Mouse (Mus musculus): Measurements from ENCODE around the gene 5730522E02Rik.

Gene 5730522E02Rik

GRCm38 (mm10) chr11:25684731-25685130 is 525.8 kb downstream of the 5730522E02Rik start:
- no peak for DNase-seq (ENCODE audit: low read depth, low spot score)

GRCm38 (mm10) chr11:25679856-25680255 is 530.7 kb downstream of the 5730522E02Rik start:
- no peak for DNase-seq (ENCODE audit: low read depth, low spot score)

GRCm38 (mm10) chr11:25674194-25674593 is 536.4 kb downstream of the 5730522E02Rik start:
- no peak for DNase-seq (ENCODE audit: low read depth, low spot score)

- DNase-seq (ENCODE audit: low read depth, low spot score) = no peak
Measured at GRCm38 (mm10) chr11:25670018-25670417, 540.5 kb downstream of the 5730522E02Rik start.

GRCm38 (mm10) chr11:25664562-25665104 is 545.9 kb downstream of the 5730522E02Rik start:
- no peak for DNase-seq (ENCODE audit: low read depth, low spot score)

- no peak for DNase-seq (ENCODE audit: low read depth, low spot score)
Measured at GRCm38 (mm10) chr11:25646282-25646681, 564.3 kb downstream of the 5730522E02Rik start.

GRCm38 (mm10) chr11:25644767-25645622 is 565.6 kb downstream of the 5730522E02Rik start:
- no peak for DNase-seq (ENCODE audit: low read depth, low spot score)

- DNase-seq (ENCODE audit: low read depth, low spot score) = no peak
Measured at GRCm38 (mm10) chr11:25606886-25607285, 603.7 kb downstream of the 5730522E02Rik start.

- DNase-seq (ENCODE audit: low read depth, low spot score) = no peak
Measured at GRCm38 (mm10) chr11:25600030-25600429, 610.5 kb downstream of the 5730522E02Rik start.

GRCm38 (mm10) chr11:25595303-25595702 is 615.3 kb downstream of the 5730522E02Rik start:
- DNase-seq (ENCODE audit: low read depth, low spot score) = no peak

- DNase-seq (ENCODE audit: low read depth, low spot score) = no peak
Measured at GRCm38 (mm10) chr11:25594780-25595179, 615.8 kb downstream of the 5730522E02Rik start.

GRCm38 (mm10) chr11:25592268-25592667 is 618.3 kb downstream of the 5730522E02Rik start:
- DNase-seq (ENCODE audit: low read depth, low spot score) = no peak

- no peak for DNase-seq (ENCODE audit: low read depth, low spot score)
Measured at GRCm38 (mm10) chr11:25590215-25590614, 620.3 kb downstream of the 5730522E02Rik start.

- no peak for DNase-seq (ENCODE audit: low read depth, low spot score)
Measured at GRCm38 (mm10) chr11:25589509-25589908, 621.1 kb downstream of the 5730522E02Rik start.

GRCm38 (mm10) chr11:25574129-25574465 is 636.5 kb downstream of the 5730522E02Rik start:
- no peak for DNase-seq (ENCODE audit: low read depth, low spot score)

- DNase-seq (ENCODE audit: low read depth, low spot score) = no peak
Measured at GRCm38 (mm10) chr11:25573408-25574128, 637.0 kb downstream of the 5730522E02Rik start.

GRCm38 (mm10) chr11:25571396-25571795 is 639.2 kb downstream of the 5730522E02Rik start:
- no peak for DNase-seq (ENCODE audit: low read depth, low spot score)
